Mouse (Mus musculus) embryonic stem cell, embryonic (primary cell): ENCODE results near the gene Iqschfp.

Experiments
- CTCF ChIA-PET, 4 experiments: fragments of 300-600 bp in 2 of 4; fragments of 350-600 bp in 2 of 4; sonication (Branson Sonifier 250); formaldehyde crosslinking; loops; one replicate each; lab custom pipeline; 2022; ENCODE audit warnings: inconsistent platforms in 2 of 4; lab: Charles Lee
- POLR2A ChIA-PET, 4 experiments: fragments of 300-600 bp in 2 of 4; fragments of 350-600 bp in 2 of 4; sonication (Branson Sonifier 250); formaldehyde crosslinking; loops; one replicate each; lab custom pipeline; 2022; ENCODE audit warnings: antibody characterized with exemption in 4 of 4, inconsistent platforms in 1 of 4; lab: Charles Lee

The Iqschfp gene

DNA sequence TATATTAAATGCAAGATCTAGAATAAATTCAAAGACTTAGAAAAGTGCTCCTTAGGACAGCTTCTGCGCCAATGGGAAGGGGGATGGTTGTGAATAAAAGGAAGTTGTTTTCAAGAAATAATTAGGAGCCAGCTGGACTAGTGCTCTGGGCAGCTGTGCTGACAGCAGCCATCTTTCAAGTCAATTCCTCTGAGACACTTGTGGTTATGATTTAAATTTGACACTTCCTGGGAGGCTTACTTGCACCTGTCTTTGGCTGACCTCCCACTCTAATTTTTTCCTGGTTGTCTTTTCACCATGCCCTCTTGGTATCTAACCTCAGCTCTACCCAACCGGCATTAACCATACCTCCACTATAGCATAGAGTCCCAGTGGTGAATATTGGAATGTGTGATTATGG is 55.0 kb downstream of the Iqschfp start:
- ChIA-PET POLR2A (no interaction called here), CTCF (no interaction called here)

DNA sequence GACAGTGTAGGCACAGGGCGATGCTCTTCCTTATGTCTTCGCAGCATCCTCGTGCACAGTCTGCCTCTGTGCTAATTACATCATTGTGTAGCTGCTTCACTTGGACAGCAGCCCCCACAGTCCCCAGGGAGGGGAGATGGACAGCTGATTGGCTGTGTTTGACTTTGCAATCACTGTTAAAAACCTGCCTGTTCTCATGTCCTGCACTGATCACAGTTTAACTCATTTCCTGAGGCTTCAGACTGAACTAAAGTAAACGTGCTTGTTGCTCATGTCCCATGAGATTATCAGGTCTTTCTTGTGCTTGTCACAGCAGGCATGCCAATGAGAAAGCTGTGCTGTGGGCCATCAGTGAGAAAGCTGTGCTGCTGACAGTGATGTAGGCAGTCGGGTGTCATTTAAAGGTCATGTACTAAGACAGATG is 60.5 kb downstream of the Iqschfp start:
- ChIA-PET CTCF (interaction anchor here in 1 of 4 experiments (0.5 kb wide), 1 partner anchor 94 kb away, joined by 8 read pairs; no protein-coding TSS in a partner anchor), POLR2A (no interaction called here)

GRCm38 (mm10) chr3:67954459-67955065 is 62.5 kb downstream of the Iqschfp start:
- CTCF ChIA-PET, result no interaction called here
- POLR2A ChIA-PET, result no interaction called here

GRCm38 (mm10) chr3:67959672-67960071 is 67.6 kb downstream of the Iqschfp start:
- ChIA-PET CTCF (no interaction called here), POLR2A (no interaction called here)

- CTCF ChIA-PET, result no interaction called here
- POLR2A ChIA-PET, result no interaction called here
Observed at GRCm38 (mm10) chr3:67960133-67960532, 68.1 kb downstream of the Iqschfp start.

DNA sequence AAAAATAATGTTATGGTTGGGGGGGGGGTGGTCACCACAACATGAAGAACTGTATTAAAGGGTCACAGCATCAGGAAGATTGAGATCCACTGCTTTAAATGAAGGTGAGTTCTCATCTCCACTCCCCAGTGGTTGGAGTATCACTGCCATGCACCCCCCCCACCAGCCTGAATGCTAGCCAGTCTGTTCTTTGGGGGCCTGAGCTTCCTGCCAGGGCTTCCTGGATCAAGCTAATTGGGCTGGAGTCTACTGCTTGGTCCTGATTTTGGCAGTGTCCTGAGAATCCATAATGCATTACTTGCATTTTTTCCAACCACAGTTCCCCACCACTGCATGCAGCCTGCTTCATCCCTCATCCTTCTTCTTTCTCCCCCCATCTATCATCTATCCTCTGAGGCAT is 68.7 kb downstream of the Iqschfp start:
- ChIA-PET CTCF (no interaction called here), POLR2A (no interaction called here)

DNA sequence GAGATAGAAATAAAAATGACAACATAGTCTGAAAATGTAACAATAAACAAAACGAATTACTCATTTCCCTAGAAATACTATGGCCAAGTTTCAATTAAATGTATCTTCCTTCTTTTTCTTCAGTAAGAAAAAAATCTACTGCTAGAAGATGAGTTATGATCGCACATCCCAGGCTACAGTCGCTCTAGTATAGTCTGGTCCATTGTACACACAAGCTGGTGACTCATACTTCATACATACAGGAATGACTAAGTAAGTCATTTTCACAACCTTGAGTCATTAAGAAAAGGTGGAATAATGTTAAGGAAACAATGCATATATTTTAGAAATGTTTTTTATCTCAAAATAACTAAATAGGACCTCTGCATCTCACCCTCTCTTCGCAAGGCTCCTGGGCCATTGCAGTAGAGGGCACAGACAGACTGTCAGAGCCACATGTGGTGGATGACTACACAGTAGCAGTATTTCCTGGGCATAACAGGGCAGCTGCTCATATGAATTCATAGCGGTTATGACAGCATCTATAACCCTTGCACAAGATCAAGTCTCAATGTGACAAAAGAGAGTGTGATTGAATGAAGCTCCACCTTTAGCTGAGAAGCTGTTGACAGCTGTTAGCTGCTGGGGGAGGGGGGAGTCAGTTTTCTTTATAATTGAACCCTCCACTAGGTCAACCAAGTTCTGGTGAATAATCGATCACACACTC is 70.1 kb downstream of the Iqschfp start:
- POLR2A ChIA-PET, result no interaction called here
- CTCF ChIA-PET, result no interaction called here

- ChIA-PET POLR2A (no interaction called here), CTCF (no interaction called here)
Observed at GRCm38 (mm10) chr3:67974340-67974998, 82.4 kb downstream of the Iqschfp start.

GRCm38 (mm10) chr3:67980006-67980405 is 88.0 kb downstream of the Iqschfp start:
- ChIA-PET POLR2A (no interaction called here), CTCF (interaction anchor here in 1 of 4 experiments (0.6 kb wide), 1 partner anchor 130 kb away, joined by 8 read pairs; no protein-coding TSS in a partner anchor)

- ChIA-PET CTCF (no interaction called here), POLR2A (no interaction called here)
Observed at GRCm38 (mm10) chr3:67983329-67983728, 91.3 kb downstream of the Iqschfp start.

DNA sequence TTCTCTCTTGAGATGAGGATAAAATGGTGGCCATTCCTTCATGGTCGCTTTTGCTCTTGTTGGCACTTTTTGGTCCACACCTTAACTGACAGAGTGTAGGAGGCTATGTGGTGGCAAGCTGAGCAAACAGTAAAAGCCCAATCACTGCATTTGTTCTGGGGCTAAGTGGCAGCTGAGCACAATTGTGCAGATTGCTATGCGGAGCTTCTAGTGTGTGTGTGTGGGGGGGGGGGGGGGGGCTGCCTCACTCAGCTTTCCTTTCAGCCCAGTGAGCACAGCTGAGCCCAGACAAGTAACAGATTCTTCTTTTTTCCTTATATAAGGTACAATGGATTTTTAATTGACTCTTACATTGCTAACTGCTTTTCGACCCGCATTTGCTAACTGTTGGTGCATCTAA is 110.4 kb downstream of the Iqschfp start:
- CTCF ChIA-PET, result no interaction called here
- POLR2A ChIA-PET, result no interaction called here

GRCm38 (mm10) chr3:68012342-68012741 is 120.3 kb downstream of the Iqschfp start:
- POLR2A ChIA-PET, result interaction anchor here in 2 of 4 experiments (0.5 to 0.7 kb wide), 2 partner anchors 11 to 31 kb away, joined by 3 to 4 read pairs; no protein-coding TSS in a partner anchor
- CTCF ChIA-PET, result interaction anchor here in 2 of 4 experiments (0.7 to 1.1 kb wide), 2 partner anchors 33 to 499 kb away, joined by 3 read pairs; no protein-coding TSS in a partner anchor

DNA sequence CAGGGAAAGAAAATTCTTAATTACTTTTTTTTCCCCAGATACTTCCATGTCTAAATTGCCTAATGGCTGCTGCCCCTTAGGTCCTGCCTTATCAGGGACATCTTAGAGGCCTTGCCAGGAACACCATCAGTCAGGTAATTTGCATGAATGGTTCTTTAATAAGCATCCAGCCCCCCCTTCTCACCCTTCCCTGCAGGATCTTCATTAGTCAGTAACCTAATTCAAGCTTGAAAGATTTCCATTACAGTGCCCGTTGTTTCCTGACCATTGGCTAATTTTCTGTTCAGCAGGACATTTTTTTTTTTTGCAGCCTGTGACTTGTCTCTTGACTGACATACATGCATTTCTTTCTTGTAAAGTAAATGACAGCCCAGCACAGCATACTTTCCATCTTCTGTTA is 123.8 kb downstream of the Iqschfp start:
- POLR2A ChIA-PET, result no interaction called here
- CTCF ChIA-PET, result no interaction called here

- ChIA-PET CTCF (no interaction called here), POLR2A (no interaction called here)
Observed at GRCm38 (mm10) chr3:68019401-68019800, 127.4 kb downstream of the Iqschfp start.

- CTCF ChIA-PET, result interaction anchor here in 1 of 4 experiments (1.8 kb wide), 1 partner anchor 10 kb away, joined by 4 read pairs; no protein-coding TSS in a partner anchor
- POLR2A ChIA-PET, result no interaction called here
Observed at GRCm38 (mm10) chr3:68036097-68036496, 144.1 kb downstream of the Iqschfp start.

- ChIA-PET CTCF (interaction anchor here in 1 of 4 experiments (0.6 kb wide), 1 partner anchor 8 kb away, joined by 15 read pairs; no protein-coding TSS in a partner anchor), POLR2A (interaction anchor here in 1 of 4 experiments (0.5 kb wide), 1 partner anchor 30 kb away, joined by 4 read pairs; no protein-coding TSS in a partner anchor)
Observed at GRCm38 (mm10) chr3:68042951-68043350, 150.9 kb downstream of the Iqschfp start.

- ChIA-PET CTCF (interaction anchor here (0.5 to 3.7 kb wide), 38 partner anchors 8 to 1736 kb away, joined by 3 to 17 read pairs (median 4); partner anchors contain the start of genes Rarres1 (in 2 of the 4), Mfsd1 (in 1 of the 4), Mlf1 (in 1 of the 4) and Schip1 (in 1 of the 4)), POLR2A (interaction anchor here in 1 of 4 experiments (0.6 to 1.1 kb wide), 2 partner anchors 8 to 272 kb away, joined by 3 read pairs; no protein-coding TSS in a partner anchor)
Observed at GRCm38 (mm10) chr3:68045475-68046416, 153.7 kb downstream of the Iqschfp start.

- ChIA-PET POLR2A (no interaction called here), CTCF (interaction anchor here (0.5 to 2.0 kb wide), 34 partner anchors 8 to 786 kb away, joined by 3 to 10 read pairs (median 3); partner anchors contain the start of genes Gfm1 (in 1 of the 4) and Schip1 (in 1 of the 4))
Observed at GRCm38 (mm10) chr3:68053538-68053937, 161.5 kb downstream of the Iqschfp start.
